Mouse (Mus musculus) midbrain, embryonic 14.5 days (tissue): ENCODE measurements around the gene Scarb1. TPM values are rescaled to one million over a fixed set of nuclear protein-coding genes. Genes with fewer than 3 reads are reported as not detected.
"Not testable (repeated sequence)": the region's sequence is repeated elsewhere in the genome, so short reads cannot be mapped to it uniquely, and the experiment has no call there.

Experiments used
- ATAC-seq: fragments of 200-750 bp; cut with Nextera tagmentation; 2 replicates; pipeline ENCODE4 v1.8.0; 2017; ENCODE audit warnings: moderate number of reproducible peaks, moderate library complexity; ENCODE audit not compliant: low FRiP score, low TSS enrichment
- DNase-seq: peaks from one replicate; pipeline ENCODE4 v3.0.0-alpha.2; 2015
- H3K27ac ChIP-seq: fragments of 300-500 bp; sonication (generic); replicated peaks from 2 replicates; pipeline ENCODE4 v1.5.1; 2014; ENCODE audit warnings: mild to moderate bottlenecking, low read depth, low read length, moderate library complexity
- H3K27me3 ChIP-seq: fragments of 300-500 bp; sonication (generic); 2 replicates; pipeline ENCODE4 v1.6.1; 2014; ENCODE audit warnings: low read length, control low read depth, mixed read lengths; ENCODE audit not compliant: control insufficient read depth, insufficient read depth
- H3K36me3 ChIP-seq: fragments of 300-500 bp; sonication (generic); 2 replicates; pipeline ENCODE4 v1.6.1; 2014; ENCODE audit warnings: low read length, control low read depth; ENCODE audit not compliant: control insufficient read depth, insufficient read depth
- H3K4me1 ChIP-seq: fragments of 300-500 bp; sonication (generic); 2 replicates; pipeline ENCODE4 v1.6.1; 2014; ENCODE audit warnings: mild to moderate bottlenecking, antibody characterized with exemption, low read length, control low read depth; ENCODE audit not compliant: control insufficient read depth, insufficient read depth
- H3K4me2 ChIP-seq: fragments of 300-500 bp; sonication (generic); 2 replicates; pipeline ENCODE4 v1.6.1; 2014; ENCODE audit warnings: mild to moderate bottlenecking, low read length, moderate library complexity
- H3K4me3 ChIP-seq: fragments of 300-500 bp; sonication (generic); replicated peaks from 2 replicates; pipeline ENCODE4 v1.5.1; 2014; ENCODE audit warnings: low read depth, low read length
- H3K9ac ChIP-seq: fragments of 300-500 bp; sonication (generic); replicated peaks from 2 replicates; pipeline ENCODE4 v1.6.1; 2014; ENCODE audit warnings: mild to moderate bottlenecking, low read length, moderate library complexity
- H3K9me3 ChIP-seq: fragments of 300-500 bp; sonication (generic); 2 replicates; pipeline ENCODE4 v1.6.1; 2016; ENCODE audit warnings: low read length, control low read depth, mixed read lengths; ENCODE audit not compliant: control insufficient read depth
- WGBS: fragments of 180-500 bp; shearing (Covaris S2); extraction: QIAGEN DNeasy Blood & Tissue Kit; methylation state at CpG from one replicate; pipeline ENCODE4 v1.1.7; 2014; 5-methylcytosine and 5-hydroxymethylcytosine counted together
- polyA plus RNA-seq: library from polyadenylated mRNA; unstranded; fragments of >200 nt; fragmentation: Nextera tagmentation; extraction: Ambion mirVana; gene quantifications from 2 replicates; pipeline ENCODE4 v1.2.1, GENCODE M21; 2014

Gene Scarb1
- polyA plus RNA-seq, result 22.8 and 26.8 TPM in 2 replicates

GRCm38 (mm10) chr5:125340547-125341262, at the start of gene Scarb1:
Gene Scarb1, minus strand, starts transcription at chr5:125341094.
- under 1% methylated on average over 39 of the region's 42 CpGs for WGBS
- DNase-seq, result peak; percentile 88

GRCm38 (mm10) chr5:125389579-125390441, 48.9 kb upstream of the Scarb1 start, which contains the start of gene Ubc:
Gene Ubc, minus strand, starts transcription at chr5:125390202.
- peak within 1 kb of the TSS; percentile 100 for H3K27ac ChIP-seq
- WGBS, result under 1% methylated on average over 68 of the region's 69 CpGs
- no peaks in the 10 kb centered on the region for H3K9me3 ChIP-seq
- DNase-seq, result peak; percentile 94
- H3K4me1 ChIP-seq, result peaks cover 43% of the 10 kb centered on the region
- peak within 1 kb of the TSS; percentile 100 for H3K4me3 ChIP-seq
- H3K4me2 ChIP-seq, result peak within 1 kb of the TSS; percentile 100
- H3K36me3 ChIP-seq, result peaks cover 13% of the 10 kb centered on the region
- no peaks in the 10 kb centered on the region for H3K27me3 ChIP-seq
- H3K9ac ChIP-seq, result peak within 1 kb of the TSS; percentile 98
- peak; percentile 75 for ATAC-seq

More at GRCm38 (mm10) chr5:125340547-125341262, at the start of gene Scarb1:
- Histone ChIP-seq H3K4me2 (peak within 1 kb of the TSS; percentile 90), H3K9ac (peak within 1 kb of the TSS; percentile 58), H3K4me1 (peaks cover 19% of the 10 kb centered on the region), H3K36me3 (no peaks in the 10 kb centered on the region), H3K4me3 (peak within 1 kb of the TSS; percentile 62), H3K9me3 (no peaks in the 10 kb centered on the region), H3K27me3 (peaks cover 12% of the 10 kb centered on the region; the same call in 1 of the 2 replicates), H3K27ac (0 out of 2 replicates have a peak within 1 kb of the TSS, but pooled peaks have one; percentile 5)
- ATAC-seq, result peak; percentile 80

- DNase-seq (peak; percentile 83), ATAC-seq (peak; percentile 32)
- Histone ChIP-seq H3K27me3 (no peaks in the 10 kb centered on the region), H3K9ac (peak within 1 kb of the TSS; percentile 98), H3K4me2 (peak within 1 kb of the TSS; percentile 100), H3K36me3 (peaks cover 19% of the 10 kb centered on the region), H3K4me3 (peak within 1 kb of the TSS; percentile 100), H3K4me1 (peaks cover 43% of the 10 kb centered on the region), H3K27ac (peak within 1 kb of the TSS; percentile 100), H3K9me3 (no peaks in the 10 kb centered on the region)
- under 1% methylated on average over 41 of the region's 41 CpGs for WGBS
Measured at GRCm38 (mm10) chr5:125389131-125389578, 48.3 kb upstream of the Scarb1 start, which contains the start of gene Gm10382. Gene Gm10382, plus strand, starts transcription at chr5:125389322.

GRCm38 (mm10) chr5:125388358-125389092, 47.6 kb upstream of the Scarb1 start:
- Histone ChIP-seq H3K27ac (no peak overlapping the region), H3K27me3 (no peaks in the 10 kb centered on the region), H3K9me3 (no peaks in the 10 kb centered on the region), H3K36me3 (peaks cover 21% of the 10 kb centered on the region), H3K4me2 (peak overlapping the region; percentile 100), H3K9ac (peak overlapping the region; percentile 98), H3K4me1 (peaks cover 37% of the 10 kb centered on the region), H3K4me3 (peak overlapping the region; percentile 100)
- DNase-seq (no peak), ATAC-seq (no peak)
- 29% methylated on average over 13 of the region's 13 CpGs for WGBS

- not testable (repeated sequence) for H3K9ac ChIP-seq, H3K4me3 ChIP-seq, H3K9me3 ChIP-seq, DNase-seq, H3K27me3 ChIP-seq, H3K27ac ChIP-seq, ATAC-seq, H3K4me2 ChIP-seq
- WGBS, result 89% methylated on average over 5 of the region's 6 CpGs
- Histone ChIP-seq H3K4me1 (peaks cover 29% of the 10 kb centered on the region), H3K36me3 (peaks cover 21% of the 10 kb centered on the region)
Measured at GRCm38 (mm10) chr5:125387295-125387694, 46.4 kb upstream of the Scarb1 start.

GRCm38 (mm10) chr5:125385215-125385940, 44.5 kb upstream of the Scarb1 start:
- 73% methylated on average over 8 of the region's 8 CpGs for WGBS
- H3K27ac ChIP-seq, result no peak overlapping the region
- H3K36me3 ChIP-seq, result peaks cover 21% of the 10 kb centered on the region
- H3K4me3 ChIP-seq, result no peak overlapping the region
- H3K4me2 ChIP-seq, result peak overlapping the region; percentile 20
- no peaks in the 10 kb centered on the region for H3K27me3 ChIP-seq
- H3K9ac ChIP-seq, result no peak overlapping the region
- DNase-seq (no peak), ATAC-seq (no peak)
- H3K9me3 ChIP-seq, result no peaks in the 10 kb centered on the region
- peaks cover 27% of the 10 kb centered on the region for H3K4me1 ChIP-seq

- no peak for ATAC-seq
- 0 out of 2 replicates have a peak overlapping the region, but pooled peaks have one; percentile 13 for H3K4me2 ChIP-seq
- H3K4me1 ChIP-seq, result peaks cover 24% of the 10 kb centered on the region
- peaks cover 21% of the 10 kb centered on the region for H3K36me3 ChIP-seq
- WGBS, result 82% methylated on average over 2 of the region's 2 CpGs
- no peaks in the 10 kb centered on the region for H3K9me3 ChIP-seq
- no peak overlapping the region for H3K27ac ChIP-seq
- no peak for DNase-seq
- no peaks in the 10 kb centered on the region for H3K27me3 ChIP-seq
- H3K9ac ChIP-seq, result no peak overlapping the region
- H3K4me3 ChIP-seq, result no peak overlapping the region
Measured at GRCm38 (mm10) chr5:125384512-125385214, 43.8 kb upstream of the Scarb1 start.
